Mouse (Mus musculus) forelimb bud, embryonic 11.5 days (tissue): ENCODE measurements at regions not wholly inside any gene's neighbourhood (a gene's known extent, or its start where the extent isn't known, plus 50 kb on each side); places are given as distances from the start of the nearest gene placed in this dataset.

Source experiments
- DNase-seq: peaks from one replicate; pipeline ENCODE4 v3.0.0-alpha.2; 2012; ENCODE audit warnings: low read depth, low spot score

DNA sequence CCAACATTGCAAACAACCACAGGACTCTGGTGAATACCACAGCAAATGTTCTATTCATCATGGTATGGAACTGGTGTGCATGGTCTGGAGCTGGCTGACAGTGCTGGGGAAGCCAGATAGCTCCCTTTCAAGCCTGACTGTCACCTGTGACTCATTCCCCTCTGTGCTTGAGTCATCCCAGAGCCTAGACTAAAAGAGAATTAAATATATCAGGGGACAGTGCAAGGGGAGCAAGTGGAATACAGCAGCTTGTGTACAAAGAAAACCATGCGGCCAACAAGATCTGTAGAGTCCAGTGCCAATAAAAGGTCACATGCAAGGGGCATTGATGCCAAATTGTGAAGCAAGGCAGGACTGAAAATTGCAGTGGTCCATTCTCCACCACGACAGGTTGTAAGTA, 117.7 kb downstream of the Pah start:
- DNase-seq: no peak

DNA sequence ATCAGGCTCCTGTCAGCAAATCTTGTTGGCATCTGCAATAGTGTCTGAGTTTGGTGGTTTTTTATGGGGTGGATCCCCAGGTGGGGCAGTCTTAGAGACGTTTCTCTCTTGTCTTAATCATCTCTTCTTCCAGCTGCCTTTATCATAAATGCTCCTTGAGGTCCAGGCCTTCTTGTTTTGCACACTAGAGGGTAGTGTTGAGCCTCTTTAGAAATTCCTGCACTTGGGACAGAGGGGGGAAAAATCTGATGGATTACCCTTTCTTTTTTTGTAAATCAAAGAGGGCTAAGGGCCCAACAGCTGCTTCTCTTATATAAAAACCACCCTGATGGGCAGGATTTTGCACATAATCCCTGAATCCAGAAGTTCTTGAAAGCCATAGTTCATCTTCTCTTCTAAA, 127.5 kb downstream of the Pah start:
- DNase-seq: peak; percentile 59

- DNase-seq: no peak
Observed at GRCm38 (mm10) chr10:87652139-87652740, 130.6 kb downstream of the Pah start.

DNA sequence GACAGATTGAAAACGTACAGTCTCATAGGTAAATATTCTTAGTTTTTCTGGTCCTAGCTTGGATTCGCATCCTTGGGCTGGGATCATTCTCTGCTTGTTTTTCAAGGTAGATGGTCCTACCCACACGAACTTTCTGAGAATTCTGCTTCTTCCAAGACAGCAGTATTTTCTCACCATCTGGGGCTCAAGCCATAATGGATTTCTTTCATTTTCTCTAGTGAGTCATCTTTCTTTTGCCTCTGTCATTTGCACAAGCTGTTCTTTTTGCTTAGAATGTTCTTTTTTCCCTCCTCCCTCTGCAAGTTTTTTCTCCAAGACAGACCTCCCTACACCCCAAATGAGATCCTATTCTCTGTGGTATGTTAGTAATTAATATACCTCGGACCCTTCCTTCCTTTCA, 132.5 kb downstream of the Pah start:
- no peak for DNase-seq

- DNase-seq: no peak
Observed at GRCm38 (mm10) chr10:87666020-87666718, 144.6 kb downstream of the Pah start.

DNA sequence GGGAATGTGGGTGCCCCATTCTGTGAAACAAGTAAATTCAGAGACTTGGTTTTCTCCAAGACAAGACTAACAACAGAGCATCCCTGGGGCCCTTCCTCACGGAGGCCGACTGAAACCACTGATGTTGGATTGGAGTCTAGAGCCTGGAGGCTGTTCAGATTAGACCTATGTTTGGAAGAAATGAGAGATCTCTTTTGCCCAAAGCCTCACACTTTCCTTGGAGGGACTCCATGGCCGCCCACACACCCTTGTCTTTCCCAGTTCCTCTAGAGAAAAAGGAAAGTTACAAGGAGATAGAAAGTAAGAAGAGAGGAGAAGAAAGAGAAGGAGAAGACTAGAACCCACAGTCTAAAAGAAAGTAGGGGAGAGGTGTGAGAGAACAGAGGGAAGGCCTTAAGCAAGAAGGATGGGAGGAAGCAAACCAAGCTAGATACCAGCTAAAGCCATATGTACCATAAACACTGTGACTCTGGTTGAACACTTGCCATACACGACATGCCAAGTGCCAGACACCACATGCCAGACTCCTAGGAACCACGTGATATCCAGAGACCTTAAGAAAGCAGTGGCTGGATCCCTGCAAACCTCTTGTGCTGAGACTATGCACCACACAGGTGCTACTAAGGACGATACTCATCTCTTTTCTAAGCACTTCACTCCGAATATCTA, 145.3 kb downstream of the Pah start:
- DNase-seq: no peak

- no peak for DNase-seq
Observed at GRCm38 (mm10) chr10:87667651-87668140, 146.1 kb downstream of the Pah start.

- no peak for DNase-seq
Observed at GRCm38 (mm10) chr10:87674740-87675420, 153.3 kb downstream of the Pah start.

DNA sequence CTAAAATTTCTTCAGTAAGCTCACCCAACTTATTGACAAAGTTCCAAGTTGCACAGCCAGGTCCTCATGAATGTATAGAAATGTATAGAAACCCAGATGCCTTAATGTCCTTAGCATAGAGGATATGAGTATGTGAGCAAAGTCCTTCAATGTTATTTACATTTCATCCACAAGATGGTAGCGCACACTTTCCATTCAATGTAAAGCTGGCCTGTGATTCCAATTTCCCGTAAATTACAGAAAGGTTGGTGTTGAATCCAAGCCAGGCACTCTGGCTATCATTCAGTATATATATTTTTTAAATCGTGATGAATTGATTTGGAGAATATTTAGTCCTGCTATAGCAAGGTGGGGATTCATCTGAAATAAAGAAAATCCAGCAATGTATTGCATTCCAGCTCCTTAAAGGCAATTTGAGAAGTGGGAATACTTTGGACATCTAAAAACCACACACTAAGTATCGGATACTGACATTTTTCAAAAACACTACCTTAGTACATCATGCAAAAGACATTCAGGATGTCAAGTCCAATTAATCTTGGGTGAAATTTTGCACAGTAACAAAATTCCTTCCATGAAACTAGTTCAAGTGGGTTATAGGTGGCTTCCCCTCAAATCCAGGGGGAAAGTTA, 154.6 kb downstream of the Pah start:
- DNase-seq: peak; percentile 36

DNA sequence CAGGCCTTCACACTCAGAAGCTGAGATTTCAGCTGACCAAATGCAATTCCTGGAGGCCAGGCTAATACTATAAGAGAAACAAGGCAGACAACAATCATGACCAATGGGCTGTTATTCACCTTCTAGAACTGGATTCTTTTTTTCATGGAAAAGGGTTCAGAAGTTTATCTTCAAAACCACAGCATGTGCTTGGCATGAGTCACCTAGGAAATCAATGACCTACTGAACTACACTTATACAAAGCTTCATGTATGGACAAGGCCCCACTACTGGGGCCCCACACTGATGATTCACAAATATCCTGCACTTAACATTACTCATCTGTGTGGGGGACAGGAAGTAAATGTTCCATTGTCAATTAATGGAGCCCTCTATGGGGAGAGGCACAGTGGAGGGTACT, 157.4 kb downstream of the Pah start:
- no peak for DNase-seq

- no peak for DNase-seq
Observed at GRCm38 (mm10) chr10:87686311-87686710, 164.7 kb downstream of the Pah start.

DNA sequence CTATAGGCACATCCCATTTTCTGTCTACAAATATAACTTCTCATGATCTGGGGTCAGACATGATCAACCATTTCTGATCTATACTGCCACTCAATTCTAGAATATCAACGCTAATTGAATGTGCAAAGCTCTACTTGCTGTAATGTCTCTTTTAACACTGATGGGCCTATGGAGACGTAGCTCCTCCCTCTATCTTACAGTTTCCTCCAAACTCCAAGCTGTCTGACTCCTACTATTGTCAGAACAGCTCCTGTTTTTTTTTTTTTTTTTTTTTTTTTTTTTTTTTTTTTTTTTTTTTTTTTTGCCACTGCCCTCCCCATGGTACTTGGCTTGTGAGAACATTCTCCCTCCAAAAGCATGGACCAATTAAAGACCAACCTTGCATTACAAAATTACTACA, 165.2 kb downstream of the Pah start:
- DNase-seq: no peak

- DNase-seq: no peak
Observed at GRCm38 (mm10) chr10:87687844-87688243, 166.2 kb downstream of the Pah start.

- no peak for DNase-seq
Observed at GRCm38 (mm10) chr10:87690831-87691230, 167.2 kb upstream of the Igf1 start.

DNA sequence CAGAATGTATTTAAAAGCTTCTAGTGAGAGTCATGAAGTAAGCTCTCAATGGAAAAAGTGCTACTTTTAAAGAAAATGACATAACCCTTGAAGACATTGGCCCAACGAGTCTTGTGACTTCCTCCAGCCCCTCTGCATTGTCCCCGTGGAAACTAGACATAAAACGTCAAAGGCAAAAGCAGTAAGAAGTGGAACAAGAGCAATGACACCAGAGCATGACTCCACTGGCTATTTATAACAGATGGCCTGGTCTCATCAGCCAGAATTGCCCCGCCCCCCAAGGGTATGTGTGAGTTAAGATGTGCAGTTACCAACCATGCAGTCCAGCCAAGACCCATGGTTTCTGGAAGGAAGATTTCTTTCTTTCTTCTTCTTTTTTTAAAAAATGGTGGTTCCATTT, 161.6 kb upstream of the Igf1 start:
- no peak for DNase-seq

GRCm38 (mm10) chr10:87711209-87711608, 146.9 kb upstream of the Igf1 start:
- no peak for DNase-seq

DNA sequence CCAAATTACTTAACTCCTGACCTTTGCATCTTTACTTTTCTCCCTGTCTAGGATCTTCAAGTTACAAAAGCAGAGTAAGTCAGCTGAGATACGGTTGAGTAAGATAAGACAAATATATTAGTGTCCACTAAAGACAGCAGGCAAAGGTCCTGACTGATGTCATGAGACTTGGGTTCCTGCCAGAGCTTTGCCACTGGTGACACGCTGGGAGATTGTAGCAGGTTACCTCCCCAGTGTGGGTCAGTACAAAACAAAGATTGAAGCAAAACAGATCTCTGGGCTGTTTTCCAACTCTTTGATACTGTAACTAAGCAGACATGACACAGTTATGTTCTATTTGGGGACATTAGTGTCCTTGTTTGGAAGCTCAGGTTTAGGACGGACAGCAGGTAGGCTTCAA, 146.3 kb upstream of the Igf1 start:
- DNase-seq: no peak

- DNase-seq: no peak
Observed at GRCm38 (mm10) chr10:87715874-87716600, 142.0 kb upstream of the Igf1 start.

GRCm38 (mm10) chr10:87717156-87717555, 140.9 kb upstream of the Igf1 start:
- no peak for DNase-seq

DNA sequence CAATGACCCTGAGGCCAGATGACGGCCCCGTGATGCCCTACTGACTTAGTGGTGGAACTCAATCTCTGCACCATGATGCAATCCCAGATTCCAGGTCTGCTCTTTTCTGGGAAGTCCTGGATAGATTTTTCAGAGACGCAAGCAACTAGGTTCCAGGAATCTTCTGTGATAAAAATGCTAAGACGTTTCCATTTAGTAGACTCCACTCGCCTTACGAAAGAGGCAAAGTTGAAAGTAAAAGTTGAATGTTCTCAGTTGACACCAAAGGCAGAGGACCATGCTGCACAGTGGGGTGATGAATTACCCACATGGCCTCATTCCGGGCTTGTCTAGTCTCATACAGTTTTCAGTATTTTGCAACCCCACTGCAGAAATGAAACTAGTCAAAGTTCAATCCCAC, 139.6 kb upstream of the Igf1 start:
- no peak for DNase-seq

- no peak for DNase-seq
Observed at GRCm38 (mm10) chr10:87719978-87720377, 138.1 kb upstream of the Igf1 start.
